Mouse (Mus musculus) forebrain, postnatal 0 days (tissue): ENCODE measurements around the gene Apobr. TPM values are rescaled to one million over a fixed set of nuclear protein-coding genes. Genes with fewer than 3 reads are reported as not detected.

Source experiments
- ATAC-seq: fragments of 200-750 bp; cut with Nextera tagmentation; 2 replicates; pipeline ENCODE4 v1.8.0; 2017; ENCODE audit warnings: mild to moderate bottlenecking, moderate library complexity
- DNase-seq: peaks from one replicate; pipeline ENCODE4 v3.0.0-alpha.2; 2015
- H3K27ac ChIP-seq: fragments of 300-500 bp; sonication (generic); 2 replicates; pipeline ENCODE4 v1.5.1; 2014; ENCODE audit warnings: low read depth, mild to moderate bottlenecking, antibody characterized with exemption, low read length, moderate library complexity, mixed read lengths
- H3K27me3 ChIP-seq: fragments of 300-500 bp; sonication (generic); 2 replicates; pipeline ENCODE4 v1.6.1; 2014; ENCODE audit warnings: mild to moderate bottlenecking, low read length, mixed read lengths; ENCODE audit not compliant: insufficient read depth
- H3K36me3 ChIP-seq: fragments of 300-500 bp; sonication (generic); 2 replicates; pipeline ENCODE4 v1.6.1; 2014; ENCODE audit warnings: mild to moderate bottlenecking, moderate library complexity; ENCODE audit not compliant: insufficient read depth
- H3K4me1 ChIP-seq: fragments of 300-500 bp; sonication (generic); 2 replicates; pipeline ENCODE4 v1.6.1; 2014; ENCODE audit warnings: antibody characterized with exemption; ENCODE audit not compliant: insufficient read depth
- H3K4me2 ChIP-seq: fragments of 300-500 bp; sonication (generic); 2 replicates; pipeline ENCODE4 v1.6.1; 2014; ENCODE audit warnings: low read depth, mild to moderate bottlenecking, moderate library complexity
- H3K4me3 ChIP-seq: fragments of 300-500 bp; sonication (generic); 2 replicates; pipeline ENCODE4 v1.5.1; 2014; ENCODE audit warnings: low read depth, low read length, mixed read lengths
- H3K9ac ChIP-seq: fragments of 300-500 bp; sonication (generic); 2 replicates; pipeline ENCODE4 v1.6.1; 2014; ENCODE audit warnings: mild to moderate bottlenecking
- H3K9me3 ChIP-seq: fragments of 300-500 bp; sonication (generic); 2 replicates; pipeline ENCODE4 v1.6.1; 2016; ENCODE audit warnings: low read length
- CTCF ChIP-seq: sonication (generic); IDR thresholded peaks from 2 replicates; pipeline ENCODE4 v1.5.1; 2016; ENCODE audit warnings: antibody characterized with exemption, control low read depth, low read depth
- WGBS: fragments of 180-500 bp; shearing (Covaris S2); extraction: QIAGEN DNeasy Blood & Tissue Kit; methylation state at CpG from one replicate; pipeline ENCODE4 v1.1.7; 2014; 5-methylcytosine and 5-hydroxymethylcytosine counted together
- polyA plus RNA-seq: library from polyadenylated mRNA; unstranded; fragments of >200 nt; fragmentation: Nextera tagmentation; extraction: Ambion mirVana; gene quantifications from 2 replicates; pipeline ENCODE4 v1.2.1, GENCODE M21; 2015
- total RNA-seq: library from RNA; depleted of rRNA; stranded (reverse); fragments of >200 nt; gene quantifications from 2 replicates; pipeline ENCODE4 v1.2.3, GENCODE M21; 2014

Apobr gene
- total and polyA plus RNA-seq, 2 experiments from 2014 or later: 0.33 to 0.39 TPM

GRCm38 (mm10) chr7:126596414-126596813, 11.7 kb downstream of the Apobr start:
- TF ChIP-seq CTCF: no peak
- Histone ChIP-seq H3K36me3 (no peaks in the 10 kb centered on the region), H3K27ac (no peak overlapping the region), H3K4me1 (no peaks in the 10 kb centered on the region), H3K4me2 (no peak overlapping the region), H3K9me3 (no peaks in the 10 kb centered on the region), H3K27me3 (no peaks in the 10 kb centered on the region; the same call in 1 of the 2 replicates), H3K4me3 (no peak overlapping the region), H3K9ac (no peak overlapping the region)
- ATAC-seq (no peak), DNase-seq (no peak)
- WGBS: 70% methylated on average over 6 of the region's 6 CpGs

GRCm38 (mm10) chr7:126598919-126599318, 14.2 kb downstream of the Apobr start:
- Histone ChIP-seq H3K27me3 (no peaks in the 10 kb centered on the region; the same call in 1 of the 2 replicates), H3K9ac (no peak overlapping the region), H3K36me3 (no peaks in the 10 kb centered on the region), H3K4me3 (no peak overlapping the region), H3K27ac (no peak overlapping the region), H3K4me2 (no peak overlapping the region), H3K4me1 (no peaks in the 10 kb centered on the region), H3K9me3 (no peaks in the 10 kb centered on the region)
- TF ChIP-seq CTCF: no peak
- WGBS: 81% methylated on average over 6 of the region's 6 CpGs
- DNase-seq: no peak
- no peak for ATAC-seq

- Histone ChIP-seq H3K4me1 (no peaks in the 10 kb centered on the region), H3K27ac (no peak overlapping the region), H3K4me3 (no peak overlapping the region), H3K36me3 (no peaks in the 10 kb centered on the region), H3K4me2 (no peak overlapping the region), H3K27me3 (no peaks in the 10 kb centered on the region), H3K9me3 (no peaks in the 10 kb centered on the region), H3K9ac (no peak overlapping the region)
- 52% methylated on average over 5 of the region's 5 CpGs for WGBS
- TF ChIP-seq CTCF: no peak
- ATAC-seq: no peak
- DNase-seq: no peak
Observed at GRCm38 (mm10) chr7:126601896-126602295, 17.2 kb downstream of the Apobr start.

GRCm38 (mm10) chr7:126602650-126603049, 17.9 kb downstream of the Apobr start:
- no peaks in the 10 kb centered on the region for H3K27me3 ChIP-seq
- no peak for DNase-seq
- no peak overlapping the region for H3K27ac ChIP-seq
- TF ChIP-seq CTCF: no peak
- no peak for ATAC-seq
- no peaks in the 10 kb centered on the region for H3K9me3 ChIP-seq
- no peak overlapping the region for H3K4me3 ChIP-seq
- WGBS: 87% methylated on average over 3 of the region's 3 CpGs
- no peaks in the 10 kb centered on the region for H3K4me1 ChIP-seq
- H3K9ac ChIP-seq: no peak overlapping the region
- H3K36me3 ChIP-seq: no peaks in the 10 kb centered on the region
- no peak overlapping the region for H3K4me2 ChIP-seq

GRCm38 (mm10) chr7:126606611-126607010, 21.9 kb downstream of the Apobr start:
- ATAC-seq: no peak
- no peak overlapping the region for H3K9ac ChIP-seq
- H3K4me1 ChIP-seq: no peaks in the 10 kb centered on the region
- H3K4me3 ChIP-seq: no peak overlapping the region
- no peak for DNase-seq
- 84% methylated on average over 5 of the region's 5 CpGs for WGBS
- H3K27ac ChIP-seq: no peak overlapping the region
- H3K36me3 ChIP-seq: no peaks in the 10 kb centered on the region
- no peak overlapping the region for H3K4me2 ChIP-seq
- no peak for TF ChIP-seq CTCF
- no peaks in the 10 kb centered on the region for H3K27me3 ChIP-seq
- H3K9me3 ChIP-seq: no peaks in the 10 kb centered on the region

GRCm38 (mm10) chr7:126607064-126607463, 22.3 kb downstream of the Apobr start:
- Histone ChIP-seq H3K36me3 (no peaks in the 10 kb centered on the region), H3K4me3 (no peak overlapping the region), H3K9ac (no peak overlapping the region), H3K9me3 (no peaks in the 10 kb centered on the region), H3K4me2 (no peak overlapping the region), H3K27ac (no peak overlapping the region), H3K4me1 (no peaks in the 10 kb centered on the region), H3K27me3 (no peaks in the 10 kb centered on the region)
- 77% methylated on average over 3 of the region's 3 CpGs for WGBS
- no peak for TF ChIP-seq CTCF
- ATAC-seq (no peak), DNase-seq (no peak)

GRCm38 (mm10) chr7:126607796-126608195, 23.1 kb downstream of the Apobr start:
- Histone ChIP-seq H3K9ac (no peak overlapping the region), H3K9me3 (no peaks in the 10 kb centered on the region), H3K4me3 (no peak overlapping the region), H3K27me3 (no peaks in the 10 kb centered on the region), H3K4me1 (no peaks in the 10 kb centered on the region), H3K36me3 (no peaks in the 10 kb centered on the region), H3K4me2 (no peak overlapping the region), H3K27ac (no peak overlapping the region)
- 81% methylated on average over 5 of the region's 5 CpGs for WGBS
- TF ChIP-seq CTCF: no peak
- ATAC-seq (no peak), DNase-seq (no peak)

- Histone ChIP-seq H3K27me3 (no peaks in the 10 kb centered on the region), H3K9ac (no peak overlapping the region), H3K4me2 (no peak overlapping the region), H3K9me3 (no peaks in the 10 kb centered on the region), H3K4me3 (no peak overlapping the region), H3K4me1 (no peaks in the 10 kb centered on the region), H3K36me3 (no peaks in the 10 kb centered on the region), H3K27ac (no peak overlapping the region)
- 79% methylated on average over 3 of the region's 3 CpGs for WGBS
- ATAC-seq: no peak
- TF ChIP-seq CTCF: no peak
- DNase-seq: no peak
Observed at GRCm38 (mm10) chr7:126612736-126613135, 28.0 kb downstream of the Apobr start.
